Mouse (Mus musculus): ENCODE data around the gene Per1.

Gene Per1

GRCm38 (mm10) chr11:69114621-69115020, 19.6 kb downstream of the Per1 start:
- DNase-seq (ENCODE audit: low spot score in 2 of 2): no peak

- DNase-seq (ENCODE audit: low spot score in 2 of 2): no peak
Observed at GRCm38 (mm10) chr11:69116843-69117242, 21.8 kb downstream of the Per1 start.

- peak in 1 of 2 experiments; percentile 77 for DNase-seq (ENCODE audit: low spot score in 2 of 2)
Observed at GRCm38 (mm10) chr11:69117737-69118695, 23.0 kb downstream of the Per1 start.

GRCm38 (mm10) chr11:69118765-69119164, 23.7 kb downstream of the Per1 start:
- DNase-seq (ENCODE audit: low spot score in 2 of 2): peak; percentile 83 to 92

- DNase-seq (ENCODE audit: low spot score in 2 of 2): no peak
Observed at GRCm38 (mm10) chr11:69119446-69120155, 24.6 kb downstream of the Per1 start.

- DNase-seq (ENCODE audit: low spot score in 2 of 2): no peak
Observed at GRCm38 (mm10) chr11:69120221-69121000, 25.4 kb downstream of the Per1 start, which contains the start of gene Hes7. TSS of gene Hes7 (plus strand) at chr11:69120404.

- DNase-seq (ENCODE audit: low spot score in 2 of 2): no peak
Observed at GRCm38 (mm10) chr11:69121001-69121740, 26.2 kb downstream of the Per1 start.

GRCm38 (mm10) chr11:69121741-69122335, 26.8 kb downstream of the Per1 start:
- no peak for DNase-seq (ENCODE audit: low spot score in 2 of 2)

- peak; percentile 79 to 84 for DNase-seq (ENCODE audit: low spot score in 2 of 2)
Observed at GRCm38 (mm10) chr11:69122336-69122951, 27.4 kb downstream of the Per1 start, which contains the start of gene 9130213A22Rik. TSS of gene 9130213A22Rik (minus strand) at chr11:69122589.

GRCm38 (mm10) chr11:69123056-69123692, 28.2 kb downstream of the Per1 start:
- peak; percentile 77 to 81 for DNase-seq (ENCODE audit: low spot score in 2 of 2)

- DNase-seq (ENCODE audit: low spot score in 2 of 2): peak; percentile 80 to 83
Observed at GRCm38 (mm10) chr11:69123693-69124497, 28.9 kb downstream of the Per1 start.

- no peak for DNase-seq (ENCODE audit: low spot score in 2 of 2)
Observed at GRCm38 (mm10) chr11:69124498-69124847, 29.5 kb downstream of the Per1 start.

GRCm38 (mm10) chr11:69125041-69125851, 30.2 kb downstream of the Per1 start:
- peak; percentile 73 to 74 for DNase-seq (ENCODE audit: low spot score in 2 of 2)

GRCm38 (mm10) chr11:69125852-69125918, 30.7 kb downstream of the Per1 start, which contains the start of gene Aloxe3:
TSS of gene Aloxe3 (plus strand) at chr11:69125896.
- no peak for DNase-seq (ENCODE audit: low spot score in 2 of 2)

- DNase-seq (ENCODE audit: low spot score in 2 of 2): peak in 1 of 2 experiments; percentile 30
Observed at GRCm38 (mm10) chr11:69125919-69126705, 31.1 kb downstream of the Per1 start.

GRCm38 (mm10) chr11:69126706-69127095, 31.7 kb downstream of the Per1 start:
- DNase-seq (ENCODE audit: low spot score in 2 of 2): no peak

- DNase-seq (ENCODE audit: low spot score in 2 of 2): no peak
Observed at GRCm38 (mm10) chr11:69128426-69129122, 33.6 kb downstream of the Per1 start.

Data from urinary bladder, adult 18-20 months (tissue).